Mouse (Mus musculus): ENCODE results near the gene Gng12. TPM values are rescaled to one million over a fixed set of nuclear protein-coding genes. Genes with fewer than 3 reads are reported as not detected.

Gng12 gene
- total and polyA plus RNA-seq, 2 experiments from 2014 or later: 27.8 to 52.0 TPM

DNA sequence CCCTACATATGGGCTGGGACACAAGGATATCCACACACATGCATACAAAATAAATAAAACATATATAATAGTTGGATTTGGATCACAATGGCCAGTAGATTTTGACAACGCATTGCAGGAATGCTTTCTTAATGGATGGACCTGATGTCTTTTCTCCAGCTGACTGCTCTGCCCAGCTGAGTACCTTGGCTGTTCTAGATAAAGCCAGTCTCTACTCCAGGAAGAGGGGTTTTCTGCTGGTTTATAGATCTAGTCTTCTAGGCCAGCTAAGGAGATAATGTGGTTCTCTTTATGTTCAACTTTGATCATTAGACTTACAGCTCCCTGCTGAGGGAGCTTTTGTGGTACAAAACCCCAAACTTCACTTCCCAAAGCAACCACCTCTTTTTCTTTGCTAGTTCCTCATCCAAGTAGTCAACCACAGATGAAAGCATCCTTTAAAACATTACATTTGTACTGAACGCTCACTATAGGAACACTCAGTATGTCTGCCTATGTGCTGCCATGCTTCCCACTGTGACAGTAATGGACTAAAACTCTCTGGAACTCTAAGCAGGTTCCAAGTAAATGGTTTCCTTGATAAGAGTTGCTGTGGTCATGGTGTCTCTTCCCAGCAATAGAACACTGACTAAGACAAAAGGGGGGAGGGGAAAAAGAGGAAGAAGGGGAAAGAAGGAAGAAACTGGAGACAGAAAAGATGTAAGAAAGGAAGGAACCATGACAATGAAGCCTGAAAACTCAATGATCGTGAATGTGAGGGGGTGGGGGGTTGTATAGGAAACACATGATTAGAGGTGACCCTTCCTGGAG, 5.6 kb upstream of the Gng12 start:
- H3K9ac ChIP-seq: no peak overlapping the region
- DNase-seq (no peak), ATAC-seq (no peak)
- no peaks in the 10 kb centered on the region for H3K27me3 ChIP-seq (ENCODE audit: insufficient read depth, low read length)
- H3K4me1 ChIP-seq (ENCODE audit: insufficient read depth): no peaks in the 10 kb centered on the region
- H3K27ac ChIP-seq (ENCODE audit: low read depth, low read length): no peak overlapping the region
- no peaks in the 10 kb centered on the region for H3K9me3 ChIP-seq (ENCODE audit: low read length)
- no peak for TF ChIP-seq CTCF (IDR thresholded peaks at IDR 0.05; ENCODE audit: low read depth)
- no peak overlapping the region for H3K4me2 ChIP-seq (ENCODE audit: low read depth)
- no peak overlapping the region for H3K4me3 ChIP-seq (ENCODE audit: low read depth, low read length)
- H3K36me3 ChIP-seq (ENCODE audit: insufficient read depth): no peaks in the 10 kb centered on the region
- whole genome bisulfite sequencing: 92% methylated on average over 3 of the region's 3 CpGs

DNA sequence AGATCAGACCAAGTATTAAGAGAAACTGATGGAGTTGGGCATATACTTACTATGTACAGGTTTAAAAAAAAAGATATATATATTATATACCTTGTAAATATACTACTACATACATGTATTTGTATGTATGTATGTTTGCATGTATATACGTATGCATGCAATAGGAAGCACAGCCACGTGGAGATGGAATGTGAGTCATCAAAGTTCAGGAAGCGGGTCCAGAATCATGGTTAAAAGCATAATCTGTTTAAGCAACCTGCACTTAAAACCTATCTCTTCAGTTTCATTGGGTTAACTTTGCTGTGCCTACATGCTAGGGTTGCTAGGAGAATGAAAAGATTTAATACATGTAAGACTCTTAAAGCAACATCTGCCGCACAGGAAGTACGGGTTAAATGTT, 2.2 kb upstream of the Gng12 start:
- Histone ChIP-seq H3K4me1 (ENCODE audit: insufficient read depth) (no peaks in the 10 kb centered on the region), H3K9ac (no peak overlapping the region), H3K27ac (ENCODE audit: low read depth, low read length) (no peak overlapping the region), H3K36me3 (ENCODE audit: insufficient read depth) (no peaks in the 10 kb centered on the region), H3K27me3 (ENCODE audit: insufficient read depth, low read length) (no peaks in the 10 kb centered on the region), H3K4me3 (ENCODE audit: low read depth, low read length) (no peak overlapping the region), H3K9me3 (ENCODE audit: low read length) (no peaks in the 10 kb centered on the region), H3K4me2 (ENCODE audit: low read depth) (no peak overlapping the region)
- 90% methylated on average over 5 of the region's 5 CpGs for WGBS
- DNase-seq (no peak), ATAC-seq (no peak)
- TF ChIP-seq CTCF (IDR thresholded peaks at IDR 0.05; ENCODE audit: low read depth): no peak

DNA sequence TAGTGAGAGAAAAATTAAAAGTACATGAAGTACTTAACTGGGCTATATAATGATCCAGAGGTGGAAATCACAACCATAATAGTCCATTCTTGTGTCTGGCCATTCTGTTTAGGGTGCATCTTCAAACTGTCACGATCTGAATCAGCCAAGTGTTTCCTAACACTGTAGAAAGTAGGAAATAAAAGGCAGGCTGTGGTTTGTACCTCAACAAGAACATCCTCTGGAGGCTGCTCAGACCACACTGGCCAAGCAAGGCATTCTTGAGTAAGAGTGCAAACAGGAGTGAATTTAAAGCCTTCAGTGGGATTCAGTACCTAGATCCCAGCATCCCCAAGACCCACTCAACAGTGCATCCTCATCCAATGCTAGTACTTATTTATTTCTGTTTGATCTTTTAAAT, 1.2 kb upstream of the Gng12 start:
- Histone ChIP-seq H3K4me1 (ENCODE audit: insufficient read depth) (no peaks in the 10 kb centered on the region), H3K36me3 (ENCODE audit: insufficient read depth) (no peaks in the 10 kb centered on the region), H3K4me2 (ENCODE audit: low read depth) (no peak overlapping the region), H3K4me3 (ENCODE audit: low read depth, low read length) (no peak overlapping the region), H3K9ac (no peak overlapping the region), H3K9me3 (ENCODE audit: low read length) (no peaks in the 10 kb centered on the region), H3K27me3 (ENCODE audit: insufficient read depth, low read length) (no peaks in the 10 kb centered on the region), H3K27ac (ENCODE audit: low read depth, low read length) (no peak overlapping the region)
- WGBS: 67% methylated on average over 1 of the region's 1 CpGs
- DNase-seq (no peak), ATAC-seq (no peak)
- no peak for TF ChIP-seq CTCF (IDR thresholded peaks at IDR 0.05; ENCODE audit: low read depth)

DNA sequence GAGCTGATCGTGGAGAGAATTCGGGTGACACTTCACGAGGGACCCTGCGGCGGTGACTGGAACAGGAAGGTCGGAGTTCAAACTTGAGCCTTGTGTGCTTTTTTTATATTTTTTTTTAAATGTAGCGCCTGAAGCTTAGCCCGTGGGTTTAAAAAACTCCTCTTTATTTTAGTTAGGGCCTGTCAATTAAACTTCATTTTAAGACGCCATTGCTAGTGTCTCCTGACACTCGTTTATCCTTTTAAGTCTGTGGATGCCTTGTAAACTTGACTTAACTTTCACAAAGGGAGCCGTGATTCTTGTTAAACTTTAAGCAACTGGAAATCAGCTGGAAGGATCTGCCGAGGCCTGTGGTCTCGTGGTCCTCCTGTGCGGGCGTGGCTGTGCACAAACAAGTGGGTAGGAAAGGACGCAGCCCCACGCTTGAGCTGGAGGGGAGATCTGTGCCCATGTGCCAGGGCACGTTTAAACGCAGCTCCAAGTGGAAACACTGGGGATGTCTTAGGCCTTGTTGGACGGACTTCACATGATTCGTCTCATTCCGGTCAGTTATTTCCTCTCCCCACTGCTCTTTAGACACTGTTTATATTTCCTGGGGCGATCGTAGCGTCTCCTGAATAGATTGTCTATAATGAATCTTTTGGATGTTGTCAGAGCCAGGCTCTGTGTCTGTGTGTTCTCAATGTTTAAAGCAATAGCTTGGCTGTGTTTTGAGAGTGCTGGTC, 886 bp downstream of the Gng12 start:
- Histone ChIP-seq H3K4me3 (ENCODE audit: low read depth, low read length) (peak overlapping the region; percentile 51), H3K4me1 (ENCODE audit: insufficient read depth) (no peaks in the 10 kb centered on the region), H3K27me3 (ENCODE audit: insufficient read depth, low read length) (no peaks in the 10 kb centered on the region), H3K36me3 (ENCODE audit: insufficient read depth) (no peaks in the 10 kb centered on the region), H3K27ac (ENCODE audit: low read depth, low read length) (peak overlapping the region; percentile 40; the same call in 1 of the 2 replicates), H3K4me2 (ENCODE audit: low read depth) (peak overlapping the region; percentile 82), H3K9ac (peak overlapping the region; percentile 60), H3K9me3 (ENCODE audit: low read length) (no peaks in the 10 kb centered on the region)
- no peak for TF ChIP-seq CTCF (IDR thresholded peaks at IDR 0.05; ENCODE audit: low read depth)
- ATAC-seq (peak; percentile 40), DNase-seq (peak; percentile 45)
- 3% methylated on average over 25 of the region's 25 CpGs for WGBS

DNA sequence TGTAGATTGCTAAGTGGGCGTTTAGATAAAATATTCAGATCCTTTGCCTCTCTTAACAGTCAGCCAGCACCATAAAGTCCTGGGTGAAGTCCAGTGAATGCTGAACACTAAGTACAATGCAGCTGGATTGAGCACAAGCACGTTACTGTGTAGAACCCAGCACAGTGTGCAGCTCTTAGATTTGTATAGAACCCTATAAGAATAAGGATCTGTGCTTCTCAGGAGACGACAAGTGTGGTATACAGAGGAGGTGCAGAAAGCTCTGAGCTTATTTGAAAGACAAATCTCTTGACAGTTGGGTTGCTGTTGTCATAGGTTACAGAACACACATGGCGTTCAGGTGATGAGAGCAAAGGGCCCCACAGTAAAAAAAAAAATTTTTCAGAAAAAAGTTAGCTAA, 1.8 kb downstream of the Gng12 start:
- 31% methylated on average over 4 of the region's 4 CpGs for WGBS
- no peak for ATAC-seq
- Histone ChIP-seq H3K9me3 (ENCODE audit: low read length) (no peaks in the 10 kb centered on the region), H3K4me1 (ENCODE audit: insufficient read depth) (no peaks in the 10 kb centered on the region), H3K9ac (no peak overlapping the region), H3K4me3 (ENCODE audit: low read depth, low read length) (0 out of 2 replicates have a peak overlapping the region, but pooled peaks have one; percentile 51), H3K36me3 (ENCODE audit: insufficient read depth) (no peaks in the 10 kb centered on the region), H3K27ac (ENCODE audit: low read depth, low read length) (no peak overlapping the region), H3K4me2 (ENCODE audit: low read depth) (peak overlapping the region; percentile 82), H3K27me3 (ENCODE audit: insufficient read depth, low read length) (no peaks in the 10 kb centered on the region)
- TF ChIP-seq CTCF (IDR thresholded peaks at IDR 0.05; ENCODE audit: low read depth): no peak
- no peak for DNase-seq

DNA sequence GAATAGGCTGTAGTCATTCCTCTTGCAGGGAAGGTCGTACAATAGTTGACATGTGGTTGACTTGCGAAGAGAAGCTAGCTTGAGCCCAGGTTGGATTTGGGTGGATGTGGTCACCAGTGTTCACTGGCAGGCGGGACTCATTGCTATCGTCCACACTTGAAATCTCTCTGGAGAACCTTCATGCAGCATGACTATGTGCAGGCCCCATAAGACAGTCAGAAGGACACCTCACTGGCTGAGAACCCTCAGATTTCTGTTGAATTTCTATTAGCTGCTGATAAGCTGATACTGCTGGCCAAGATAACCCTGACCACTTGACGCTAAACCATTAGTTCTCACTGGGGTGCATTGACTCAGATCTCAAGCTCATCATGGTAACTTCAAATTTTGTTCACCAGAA, 5.7 kb downstream of the Gng12 start:
- Histone ChIP-seq H3K27me3 (ENCODE audit: insufficient read depth, low read length) (no peaks in the 10 kb centered on the region), H3K27ac (ENCODE audit: low read depth, low read length) (no peak overlapping the region), H3K9ac (no peak overlapping the region), H3K9me3 (ENCODE audit: low read length) (no peaks in the 10 kb centered on the region), H3K4me1 (ENCODE audit: insufficient read depth) (no peaks in the 10 kb centered on the region), H3K36me3 (ENCODE audit: insufficient read depth) (no peaks in the 10 kb centered on the region), H3K4me3 (ENCODE audit: low read depth, low read length) (no peak overlapping the region), H3K4me2 (ENCODE audit: low read depth) (no peak overlapping the region)
- ATAC-seq (no peak), DNase-seq (no peak)
- no peak for TF ChIP-seq CTCF (IDR thresholded peaks at IDR 0.05; ENCODE audit: low read depth)
- 95% methylated on average over 5 of the region's 5 CpGs for WGBS

DNA sequence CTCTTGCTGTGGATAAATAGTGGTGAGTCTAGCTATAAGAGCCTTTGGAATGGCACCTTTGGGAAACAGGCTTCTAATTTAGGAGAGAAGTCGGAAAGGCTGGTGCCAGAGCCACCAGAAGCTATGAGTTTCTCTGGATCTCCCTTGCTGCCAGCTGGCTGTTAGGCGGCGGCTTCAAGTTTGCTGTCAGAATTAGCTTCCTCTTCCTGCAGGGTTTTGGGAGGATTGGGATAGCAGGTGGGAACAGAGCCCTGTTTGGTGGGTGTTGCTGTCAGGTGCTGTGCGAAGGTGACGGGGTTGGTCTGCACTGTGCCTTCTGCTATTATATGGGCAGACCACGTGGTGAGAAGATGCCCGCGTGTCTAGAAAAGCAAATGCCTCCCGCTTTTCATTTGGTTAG, 7.0 kb downstream of the Gng12 start:
- H3K4me1 ChIP-seq (ENCODE audit: insufficient read depth): no peaks in the 10 kb centered on the region
- H3K9me3 ChIP-seq (ENCODE audit: low read length): no peaks in the 10 kb centered on the region
- no peak overlapping the region for H3K4me3 ChIP-seq (ENCODE audit: low read depth, low read length)
- DNase-seq (peak; percentile 40), ATAC-seq (peak; percentile 77)
- no peak overlapping the region; the same call in 1 of the 2 replicates for H3K27ac ChIP-seq (ENCODE audit: low read depth, low read length)
- 70% methylated on average over 9 of the region's 9 CpGs for WGBS
- no peak overlapping the region for H3K9ac ChIP-seq
- no peaks in the 10 kb centered on the region for H3K36me3 ChIP-seq (ENCODE audit: insufficient read depth)
- no peaks in the 10 kb centered on the region for H3K27me3 ChIP-seq (ENCODE audit: insufficient read depth, low read length)
- no peak overlapping the region for H3K4me2 ChIP-seq (ENCODE audit: low read depth)
- no peak for TF ChIP-seq CTCF (IDR thresholded peaks at IDR 0.05; ENCODE audit: low read depth)
